ENCODE assay signal across 21 mouse cellular contexts in genomic region chr14:16335835-16336417, GRCm38 (mm10). TPM values are rescaled to one million over a fixed set of nuclear protein-coding genes. Genes with fewer than 3 reads are reported as not detected.
DNase-seq lines count a peak whose midpoint lies in the region; ATAC-seq and TF ChIP-seq lines count a peak whose summit lies in the region.
"Had no signal": no experiment of that assay in that cellular context is flagged by ENCODE, and none has a peak within 500 bp of the region (broad histone marks: within the 10 kb centered on the region; RNA-seq: fewer than 3 reads in every experiment).

No protein-coding gene starts in this region.

- TF ChIP-seq CTCF in intestine, postnatal 0 days (IDR thresholded peaks at IDR 0.05; ENCODE audit: low read depth), result no peak
- no peak for TF ChIP-seq CTCF in liver, embryonic 14.5 days (IDR thresholded peaks at IDR 0.05; ENCODE audit: low read depth)

- no peaks in the 10 kb centered on the region for H3K36me3 ChIP-seq in intestine, embryonic 14.5 days (ENCODE audit: control insufficient read depth, insufficient read depth, low read length)
- H3K36me3 ChIP-seq in intestine, postnatal 0 days (ENCODE audit: control insufficient read depth, insufficient read depth), result no peaks in the 10 kb centered on the region
- H3K36me3 ChIP-seq in liver, embryonic 14.5 days (replicated peaks; ENCODE audit: control insufficient read depth, insufficient read depth, low read depth), result no peaks in the 10 kb centered on the region
- H3K36me3 ChIP-seq: embryonic facial prominence, embryonic 12.5 days; G1E; hindbrain, embryonic 12.5 days; kidney, embryonic 15.5 days; limb, embryonic 10.5 days; midbrain, embryonic 10.5 days; neural tube, embryonic 12.5 days had no signal

- H3K9me3 ChIP-seq in intestine, embryonic 14.5 days (ENCODE audit: control insufficient read depth, low read length), result no peaks in the 10 kb centered on the region
- H3K9me3 ChIP-seq in intestine, postnatal 0 days (ENCODE audit: control insufficient read depth), result no peaks in the 10 kb centered on the region
- no peaks in the 10 kb centered on the region for H3K9me3 ChIP-seq in liver, embryonic 14.5 days (ENCODE audit: control insufficient read depth, low read length)
- H3K9me3 ChIP-seq: embryonic facial prominence, embryonic 12.5 days; G1E; hindbrain, embryonic 12.5 days; kidney, embryonic 15.5 days; limb, embryonic 10.5 days; midbrain, embryonic 10.5 days; neural tube, embryonic 12.5 days had no signal

- H3K4me3 ChIP-seq in intestine, embryonic 14.5 days (ENCODE audit: low read depth, low read length), result no peak overlapping the region
- H3K4me3 ChIP-seq in intestine, postnatal 0 days (ENCODE audit: low read depth, low read length), result no peak overlapping the region
- no peak overlapping the region for H3K4me3 ChIP-seq in liver, embryonic 14.5 days (ENCODE audit: insufficient read depth in 1 of 2, low read depth in 2 of 2, low read length in 2 of 2)
- H3K4me3 ChIP-seq: embryonic facial prominence, embryonic 12.5 days; erythroblast, embryonic 14.5 days; hindbrain, embryonic 12.5 days; kidney, embryonic 15.5 days; limb, embryonic 10.5 days; midbrain, embryonic 10.5 days; neural tube, embryonic 12.5 days had no signal

- no peak for DNase-seq in intestine, embryonic 14.5 days (ENCODE audit: low spot score)
- DNase-seq in c-Kit-positive CD71-positive TER-119-positive erythroid progenitor cells, embryonic 14.5 days (ENCODE audit: low spot score), result peak; percentile 13
- no peak for DNase-seq in liver, embryonic 14.5 days (ENCODE audit: low read depth in 3 of 3, low spot score in 3 of 3)
- peak; percentile 47 for DNase-seq in thymus, postnatal 14 days
- no peak for DNase-seq in cerebellum, adult 11 months
- no peak for DNase-seq in gastrocnemius, postnatal 4 days (ENCODE audit: low spot score in 2 of 2)
- DNase-seq in ovary, adult 18-20 months (ENCODE audit: low spot score), result no peak
- DNase-seq: cerebellum, adult 9-11 months; gastrocnemius, postnatal 25 days; lung, adult 18-20 months; right cerebral cortex, adult 18-20 months had no signal

- WGBS in intestine, embryonic 14.5 days, result 24% methylated on average over 3 of the region's 3 CpGs
- 30% methylated on average over 3 of the region's 3 CpGs for WGBS in intestine, postnatal 0 days
- 29% methylated on average over 3 of the region's 3 CpGs for WGBS in liver, embryonic 14.5 days (ENCODE audit: insufficient replicate concordance)

- no peak overlapping the region for H3K4me2 ChIP-seq in intestine, embryonic 14.5 days (ENCODE audit: low read length)
- no peak overlapping the region for H3K4me2 ChIP-seq in intestine, postnatal 0 days (replicated peaks; ENCODE audit: low read depth)
- H3K4me2 ChIP-seq in liver, embryonic 14.5 days (ENCODE audit: low read depth), result peak overlapping the region; percentile 29; the same call in 1 of the 2 replicates
- H3K4me2 ChIP-seq: embryonic facial prominence, embryonic 12.5 days; hindbrain, embryonic 12.5 days; kidney, embryonic 15.5 days; neural tube, embryonic 12.5 days had no signal

- no peak overlapping the region for H3K9ac ChIP-seq in intestine, embryonic 14.5 days (ENCODE audit: low read length)
- no peak overlapping the region for H3K9ac ChIP-seq in intestine, postnatal 0 days (ENCODE audit: low read depth, low read length)
- H3K9ac ChIP-seq in liver, embryonic 14.5 days (replicated peaks), result peak overlapping the region; percentile 18; the same call in 1 of the 2 replicates
- H3K9ac ChIP-seq: embryonic facial prominence, embryonic 12.5 days; hindbrain, embryonic 12.5 days; kidney, embryonic 15.5 days; neural tube, embryonic 12.5 days had no signal

- 0 out of 2 replicates have a peak, but pooled peaks have one; percentile 19 for ATAC-seq in intestine, embryonic 14.5 days (replicated peaks; ENCODE audit: low FRiP score, low TSS enrichment, low read depth)
- no peak for ATAC-seq in intestine, postnatal 0 days
- ATAC-seq in liver, embryonic 14.5 days (ENCODE audit: insufficient read depth), result peak; percentile 84
- ATAC-seq: forebrain, embryonic 14.5 days had no signal

- no peaks in the 10 kb centered on the region for H3K27me3 ChIP-seq in intestine, embryonic 14.5 days (replicated peaks; ENCODE audit: control insufficient read depth, insufficient read depth, low read length)
- H3K27me3 ChIP-seq in intestine, postnatal 0 days (replicated peaks; ENCODE audit: control insufficient read depth, insufficient read depth, low read length), result no peaks in the 10 kb centered on the region
- H3K27me3 ChIP-seq in liver, embryonic 14.5 days (ENCODE audit: control insufficient read depth, insufficient read depth, low read length), result no peaks in the 10 kb centered on the region
- H3K27me3 ChIP-seq: embryonic facial prominence, embryonic 12.5 days; hindbrain, embryonic 12.5 days; kidney, embryonic 15.5 days; neural tube, embryonic 12.5 days had no signal

- no peak for TF ChIP-seq EP300 in liver, embryonic 14.5 days (IDR thresholded peaks at IDR 0.05; ENCODE audit: low read depth)

- no peaks in the 10 kb centered on the region; the same call in 1 of the 2 replicates for H3K4me1 ChIP-seq in intestine, embryonic 14.5 days (replicated peaks; ENCODE audit: control insufficient read depth, insufficient read depth, low read length)
- no peaks in the 10 kb centered on the region for H3K4me1 ChIP-seq in intestine, postnatal 0 days (replicated peaks; ENCODE audit: control insufficient read depth, insufficient read depth, low read length)
- H3K4me1 ChIP-seq in liver, embryonic 14.5 days (replicated peaks; ENCODE audit: control insufficient read depth in 2 of 2, insufficient read depth in 2 of 2, low read length in 1 of 2), result peaks cover 0 to 12% of the 10 kb centered on the region in 2 experiments; a peak in 2 of 4 replicates
- H3K4me1 ChIP-seq: embryonic facial prominence, embryonic 12.5 days; kidney, embryonic 15.5 days; neural tube, embryonic 12.5 days had no signal

- H3K27ac ChIP-seq in intestine, embryonic 14.5 days (ENCODE audit: low read depth), result no peak overlapping the region
- no peak overlapping the region for H3K27ac ChIP-seq in intestine, postnatal 0 days (ENCODE audit: low read depth, low read length)
- no peak overlapping the region for H3K27ac ChIP-seq in liver, embryonic 14.5 days
- H3K27ac ChIP-seq: embryonic facial prominence, embryonic 12.5 days; hindbrain, embryonic 12.5 days; kidney, embryonic 15.5 days; limb, embryonic 10.5 days; midbrain, embryonic 10.5 days; neural tube, embryonic 12.5 days had no signal

RNA-seq across cellular contexts. Expression of gene Top2b, which starts 29.1 kb away (rescaled TPM):
- 62.7 and 82.1 TPM in 2 replicates for polyA plus RNA-seq in intestine, embryonic 14.5 days (2014; fragmentation: Nextera tagmentation; extraction: Ambion mirVana)
- polyA plus RNA-seq in intestine, postnatal 0 days (2015; fragmentation: Nextera tagmentation; extraction: Ambion mirVana), result 16.2 and 17.7 TPM in 2 replicates
- polyA plus RNA-seq in liver, embryonic 14.5 days (2012; rRNA removed), result 8.9 and 16.5 TPM in 2 replicates
- 21.0 and 21.1 TPM in 2 replicates for polyA plus RNA-seq in liver, embryonic 14.5 days (2014; fragmentation: Nextera tagmentation; extraction: Ambion mirVana)
- 100 to 1,000 TPM in 1 of 2 experiments, 10 to 100 TPM in 1; 94.5 to 110 TPM for total RNA-seq in gastrocnemius, postnatal 4 days (2021)

Comparison
In these comparisons a context has a peak if more than half of its experiments do, and no peak if none do; other contexts are left out.
1. DNase-seq: peak in c-Kit-positive CD71-positive TER-119-positive erythroid progenitor cells, embryonic 14.5 days (single experiment) and thymus, postnatal 14 days (single experiment); none in intestine, embryonic 14.5 days (single experiment), liver, embryonic 14.5 days (0 of 3), cerebellum, adult 11 months (single experiment), gastrocnemius, postnatal 4 days (0 of 2) and ovary, adult 18-20 months (single experiment).